Mouse (Mus musculus): ENCODE data around the gene Lyzl4.
"Not testable (repeated sequence)": the region's sequence is repeated elsewhere in the genome, so short reads cannot be mapped to it uniquely, and the experiment has no call there.

Gene Lyzl4

GRCm38 (mm10) chr9:121600201-121600860, 41.6 kb downstream of the Lyzl4 start:
- DNase-seq (ENCODE audit: low read depth): no peak

- DNase-seq (ENCODE audit: low read depth): no peak
Observed at GRCm38 (mm10) chr9:121599551-121599950, 42.3 kb downstream of the Lyzl4 start.

GRCm38 (mm10) chr9:121598106-121598505, 43.8 kb downstream of the Lyzl4 start:
- DNase-seq (ENCODE audit: low read depth): peak; percentile 56

- no peak for DNase-seq (ENCODE audit: low read depth)
Observed at GRCm38 (mm10) chr9:121594771-121595170, 47.1 kb downstream of the Lyzl4 start.

GRCm38 (mm10) chr9:121593768-121594167, 48.1 kb downstream of the Lyzl4 start:
- DNase-seq (ENCODE audit: low read depth): not testable (repeated sequence)

GRCm38 (mm10) chr9:121592948-121593550, 48.8 kb downstream of the Lyzl4 start:
- DNase-seq (ENCODE audit: low read depth): no peak

GRCm38 (mm10) chr9:121589533-121589932, 52.4 kb downstream of the Lyzl4 start:
- no peak for DNase-seq (ENCODE audit: low read depth)

GRCm38 (mm10) chr9:121574380-121574779, 67.5 kb downstream of the Lyzl4 start:
- no peak for DNase-seq (ENCODE audit: low read depth)

GRCm38 (mm10) chr9:121568451-121568850, 73.4 kb downstream of the Lyzl4 start:
- DNase-seq (ENCODE audit: low read depth): peak; percentile 64

GRCm38 (mm10) chr9:121566387-121566786, 75.5 kb downstream of the Lyzl4 start:
- no peak for DNase-seq (ENCODE audit: low read depth)

GRCm38 (mm10) chr9:121563276-121563675, 78.6 kb downstream of the Lyzl4 start:
- no peak for DNase-seq (ENCODE audit: low read depth)

GRCm38 (mm10) chr9:121560515-121560914, 81.4 kb downstream of the Lyzl4 start:
- no peak for DNase-seq (ENCODE audit: low read depth)

- no peak for DNase-seq (ENCODE audit: low read depth)
Observed at GRCm38 (mm10) chr9:121558167-121558566, 83.7 kb downstream of the Lyzl4 start.

- no peak for DNase-seq (ENCODE audit: low read depth)
Observed at GRCm38 (mm10) chr9:121556913-121557312, 85.0 kb downstream of the Lyzl4 start.

- DNase-seq (ENCODE audit: low read depth): peak; percentile 16
Observed at GRCm38 (mm10) chr9:121555395-121556000, 86.4 kb downstream of the Lyzl4 start.

- no peak for DNase-seq (ENCODE audit: low read depth)
Observed at GRCm38 (mm10) chr9:121553643-121554042, 88.3 kb downstream of the Lyzl4 start.

- DNase-seq (ENCODE audit: low read depth): no peak
Observed at GRCm38 (mm10) chr9:121550327-121550771, 91.5 kb downstream of the Lyzl4 start.

GRCm38 (mm10) chr9:121549444-121549843, 92.5 kb downstream of the Lyzl4 start:
- no peak for DNase-seq (ENCODE audit: low read depth)

- DNase-seq (ENCODE audit: low read depth): no peak
Observed at GRCm38 (mm10) chr9:121549010-121549409, 92.9 kb downstream of the Lyzl4 start.

- no peak for DNase-seq (ENCODE audit: low read depth)
Observed at GRCm38 (mm10) chr9:121547431-121547830, 94.5 kb downstream of the Lyzl4 start.

- no peak for DNase-seq (ENCODE audit: low read depth)
Observed at GRCm38 (mm10) chr9:121541530-121541929, 100.4 kb downstream of the Lyzl4 start.

- DNase-seq (ENCODE audit: low read depth): no peak
Observed at GRCm38 (mm10) chr9:121532626-121533025, 109.3 kb downstream of the Lyzl4 start.

GRCm38 (mm10) chr9:121528605-121529357, 113.1 kb downstream of the Lyzl4 start:
- DNase-seq (ENCODE audit: low read depth): no peak
